Mouse (Mus musculus): Measurements from ENCODE around the gene Rab25.

DNA sequence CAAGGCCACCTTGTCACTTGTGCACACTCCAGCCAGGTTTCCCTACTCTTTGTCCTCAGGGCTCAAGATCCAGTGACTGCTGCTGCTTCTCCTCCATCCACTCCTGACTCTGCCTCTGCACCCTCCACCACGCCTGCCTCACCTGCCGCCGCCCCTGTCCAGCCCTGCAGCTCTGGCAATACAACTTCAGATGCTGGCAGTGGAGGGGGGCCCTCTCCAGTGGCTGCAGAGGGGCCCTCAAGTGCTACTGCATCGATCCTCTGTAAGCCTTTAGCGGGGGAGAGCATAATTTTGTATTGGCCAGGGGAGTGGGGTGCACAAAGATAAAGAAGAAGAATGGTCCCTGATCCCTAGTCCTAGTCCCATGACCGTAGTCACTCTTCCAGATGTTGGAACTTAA, 7.6 kb upstream of the Rab25 start:
- TF ChIP-seq CTCF (IDR thresholded peaks at IDR 0.05; ENCODE audit: low read depth) (no peak), EP300 (optimal IDR thresholded peaks at IDR 0.05) (no peak)

Data from stomach, postnatal 0 days (tissue).